Mouse (Mus musculus) brain, embryonic 18.5 days (tissue): ENCODE results near the gene Nans.

ENCODE experiments used
- DNase-seq: peaks from one replicate; pipeline ENCODE4 v3.0.0-alpha.2; 2012; ENCODE audit warnings: low read depth, low spot score

The Nans gene

DNA sequence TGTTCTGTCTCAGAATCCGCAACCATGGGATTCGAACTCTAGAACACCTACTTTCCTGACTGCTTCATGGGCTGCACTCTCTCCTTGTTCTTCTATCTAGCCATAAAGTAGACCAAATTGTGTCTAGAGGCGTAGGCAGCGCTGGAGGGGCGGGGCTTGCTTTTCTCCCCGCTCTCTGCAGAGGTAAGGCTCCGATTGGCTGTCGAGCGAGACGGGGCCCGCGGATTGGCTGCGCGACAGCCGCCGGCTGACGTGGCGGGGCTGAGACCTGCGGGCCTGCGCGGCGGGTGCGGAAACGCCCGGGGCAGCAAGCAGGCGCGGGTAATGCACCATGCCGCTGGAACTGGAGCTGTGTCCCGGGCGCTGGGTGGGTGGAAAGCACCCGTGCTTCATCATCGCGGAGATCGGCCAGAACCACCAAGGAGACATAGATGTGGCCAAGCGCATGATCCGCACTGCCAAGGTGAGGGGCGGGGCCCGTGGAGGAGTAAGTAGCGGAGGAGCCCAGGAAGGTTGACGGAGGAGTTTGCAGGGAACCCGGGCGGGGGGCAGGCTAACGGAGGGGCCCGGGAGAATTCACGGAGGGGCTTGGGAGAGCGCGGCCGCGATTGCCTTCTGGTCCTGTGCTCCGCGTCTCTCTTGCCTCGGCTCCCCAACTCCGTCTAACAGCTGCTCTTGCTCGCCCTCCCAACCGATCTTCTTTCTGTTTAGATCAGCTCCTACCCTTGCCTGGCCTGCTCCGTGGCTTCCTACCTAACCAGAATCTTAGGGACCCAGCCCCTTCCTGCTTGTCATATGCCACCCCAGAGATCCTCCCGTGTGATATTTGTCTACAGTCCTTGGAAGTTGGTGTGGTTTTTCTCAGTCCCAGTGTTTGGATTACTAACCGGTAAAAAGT lies at the start of gene Nans:
Gene Nans, plus strand, starts transcription at position 221 of the 898 bp plus-strand sequence.
- peak; percentile 89 for DNase-seq

DNA sequence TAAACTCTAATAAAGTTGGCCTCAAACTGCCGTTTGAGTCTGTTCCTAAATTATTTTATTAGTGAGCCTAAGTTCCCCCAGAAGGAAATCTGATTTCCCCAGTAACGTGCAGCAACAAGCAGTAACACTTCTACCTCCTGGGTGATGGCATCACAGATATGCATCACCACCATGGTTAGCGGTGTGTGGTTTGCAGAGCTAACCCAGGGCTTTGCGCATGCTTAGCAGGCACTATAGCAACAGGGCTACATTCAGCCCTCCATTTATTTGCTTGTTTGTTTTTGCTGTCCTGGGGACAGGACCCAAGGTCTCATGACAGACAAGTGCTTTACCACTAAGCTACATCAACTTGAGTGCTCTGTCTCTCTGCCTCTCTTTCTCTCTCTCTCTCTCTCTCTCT lies 46.5 kb upstream of the Nans start:
- no peak for DNase-seq

DNA sequence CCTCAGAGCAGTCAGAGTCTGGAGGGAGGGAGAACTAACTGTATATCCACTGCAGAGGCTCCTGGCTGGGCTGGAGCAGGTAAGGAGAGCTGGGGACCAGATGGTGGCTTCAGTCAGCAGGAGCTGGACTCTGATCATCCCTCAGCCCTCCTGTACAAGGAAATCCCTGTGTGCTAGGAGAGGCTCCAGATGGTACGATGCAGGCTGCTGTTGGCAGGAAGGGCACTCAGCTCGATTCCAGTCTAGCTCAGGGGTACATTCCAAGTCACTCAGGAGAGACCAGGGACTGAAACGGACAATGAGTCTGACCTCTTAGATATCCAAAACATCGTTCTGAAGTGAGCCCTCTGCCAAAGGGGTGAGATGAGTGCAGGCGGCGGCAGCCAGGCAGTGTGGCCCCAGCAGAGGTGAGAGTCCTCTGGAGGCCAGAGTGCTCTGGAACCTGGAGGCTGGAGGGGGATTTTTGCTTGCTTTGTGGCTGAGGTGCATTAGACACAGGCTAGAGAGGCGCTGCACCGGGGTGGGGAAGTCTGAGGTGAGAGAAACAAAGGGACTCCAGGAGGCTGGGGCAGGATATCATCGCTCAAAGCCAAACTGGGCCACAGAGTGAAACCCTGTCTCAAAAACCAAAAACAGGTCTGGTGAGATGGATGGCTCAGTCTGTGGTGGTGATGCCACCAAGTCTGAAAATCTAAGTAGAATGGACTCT lies 43.7 kb upstream of the Nans start:
- no peak for DNase-seq

DNA sequence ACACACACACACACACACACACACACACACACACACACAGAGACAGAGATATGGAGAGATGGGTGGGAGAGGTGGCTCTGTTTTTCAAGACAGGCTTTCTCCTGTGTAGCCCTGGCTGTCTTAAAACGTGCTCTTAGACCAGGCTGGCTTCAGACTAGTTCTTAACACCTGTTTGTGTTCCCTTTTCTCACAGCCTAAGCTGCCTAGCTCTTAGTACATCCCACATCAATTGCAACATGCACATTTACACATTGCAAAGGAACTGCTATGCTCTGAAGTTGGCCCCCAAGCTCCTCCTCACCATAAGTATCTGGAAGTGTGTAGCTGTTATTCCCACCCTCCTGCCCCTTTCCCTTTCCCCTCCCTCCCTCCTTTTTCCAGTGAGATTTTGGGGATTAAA lies 41.6 kb upstream of the Nans start:
- no peak for DNase-seq

DNA sequence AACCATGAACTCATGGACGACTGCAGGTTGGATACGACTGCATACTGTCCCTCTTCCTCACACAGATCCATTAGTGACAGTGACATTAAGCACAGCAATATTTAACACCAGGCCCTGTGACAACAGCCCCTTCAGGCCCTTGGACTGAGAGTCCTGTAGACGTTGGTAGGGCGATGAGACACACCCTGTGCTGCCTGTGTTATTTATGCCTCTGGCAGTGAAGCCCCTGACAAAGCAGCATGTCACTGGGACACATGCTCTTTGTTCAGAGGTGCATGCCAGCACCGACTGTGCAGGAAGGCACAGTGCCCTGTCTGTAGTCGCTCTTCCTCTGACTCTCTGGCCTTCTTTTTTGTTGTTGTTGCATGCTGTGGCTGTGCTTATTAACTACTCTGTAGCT lies 40.2 kb upstream of the Nans start:
- DNase-seq = no peak

DNA sequence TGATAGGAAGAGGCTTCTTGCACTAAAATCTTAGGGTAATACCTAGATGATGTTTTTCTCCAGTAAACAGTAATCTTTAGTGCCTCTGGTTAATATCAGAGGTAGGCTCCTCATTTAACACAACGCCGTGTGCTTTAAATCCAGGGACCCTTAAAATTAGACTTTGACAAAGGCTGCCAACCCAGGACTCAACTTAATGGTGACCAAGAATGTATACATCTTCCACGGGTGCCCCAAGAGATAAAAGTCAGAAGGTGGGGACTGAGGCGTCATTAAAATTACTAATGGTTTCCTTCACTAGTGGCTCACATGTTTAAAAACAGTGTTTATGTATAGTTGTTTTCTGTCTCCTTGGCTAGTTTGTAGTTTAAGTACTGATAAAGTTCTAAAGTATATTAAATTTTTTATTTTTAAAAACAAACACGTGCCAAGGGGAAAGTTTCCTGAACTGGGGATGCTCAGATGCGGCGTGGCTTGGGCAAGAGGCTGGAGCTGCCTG lies 39.0 kb upstream of the Nans start:
- no peak for DNase-seq

DNA sequence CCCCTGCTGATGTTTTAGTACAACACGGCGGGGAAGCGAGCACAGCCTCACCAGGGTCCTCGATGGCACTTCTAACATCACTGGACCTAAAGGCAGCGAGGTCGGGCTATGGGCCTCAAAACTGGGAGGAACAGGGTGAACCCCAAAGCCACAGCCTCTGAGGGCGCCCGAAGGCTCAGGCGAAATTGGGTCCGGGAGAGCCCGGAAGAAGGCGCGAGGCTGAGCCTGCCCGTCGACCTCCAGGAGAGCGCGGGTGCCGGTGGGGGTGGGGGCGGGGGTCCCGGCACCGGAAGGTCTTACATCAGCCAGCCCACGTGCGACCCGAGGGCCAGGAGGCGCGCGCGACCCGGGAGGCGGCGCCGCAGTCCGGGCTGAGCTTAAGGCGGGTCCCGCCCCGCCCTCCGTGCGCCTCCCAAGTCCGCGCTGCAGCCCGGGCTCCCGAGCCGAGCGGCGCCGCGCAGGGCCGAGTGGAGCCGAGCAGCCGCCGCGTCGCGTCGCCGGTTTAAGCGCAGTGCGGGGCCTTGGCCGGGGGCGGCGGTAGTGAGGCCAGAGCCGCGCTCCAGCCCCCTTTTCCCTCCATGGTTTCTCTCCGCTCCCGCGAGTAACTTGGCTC lies 38.4 kb upstream of the Nans start, which contains the start of gene Anp32b:
Gene Anp32b, plus strand, starts transcription at position 384 of the 613 bp plus-strand sequence.
- DNase-seq = peak; percentile 72

DNA sequence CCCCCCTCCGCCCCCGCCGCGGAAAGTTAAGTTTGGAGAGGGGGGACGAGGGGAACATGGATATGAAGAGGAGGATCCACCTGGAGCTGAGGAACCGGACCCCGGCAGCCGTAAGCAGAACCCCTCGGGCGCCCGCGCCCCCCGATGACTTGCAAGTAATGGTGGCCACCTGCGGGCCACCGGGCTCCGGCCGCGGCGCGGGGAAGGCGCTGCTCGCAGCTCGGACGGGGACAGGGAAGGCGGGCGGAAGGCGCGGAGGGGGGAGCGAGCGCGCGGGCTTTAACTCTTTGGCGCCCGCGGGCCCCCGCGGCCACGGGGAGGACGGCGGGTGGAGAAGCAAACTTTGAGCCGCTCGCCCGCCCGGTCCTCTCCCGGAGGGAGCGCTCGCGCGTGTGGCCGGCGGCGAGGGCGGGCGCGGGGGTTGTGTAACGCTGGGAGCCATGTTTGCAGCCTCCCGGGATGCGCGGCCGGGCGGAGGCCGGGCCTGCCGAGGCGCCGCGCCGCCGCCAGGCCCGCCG lies 37.7 kb upstream of the Nans start:
- no peak for DNase-seq

DNA sequence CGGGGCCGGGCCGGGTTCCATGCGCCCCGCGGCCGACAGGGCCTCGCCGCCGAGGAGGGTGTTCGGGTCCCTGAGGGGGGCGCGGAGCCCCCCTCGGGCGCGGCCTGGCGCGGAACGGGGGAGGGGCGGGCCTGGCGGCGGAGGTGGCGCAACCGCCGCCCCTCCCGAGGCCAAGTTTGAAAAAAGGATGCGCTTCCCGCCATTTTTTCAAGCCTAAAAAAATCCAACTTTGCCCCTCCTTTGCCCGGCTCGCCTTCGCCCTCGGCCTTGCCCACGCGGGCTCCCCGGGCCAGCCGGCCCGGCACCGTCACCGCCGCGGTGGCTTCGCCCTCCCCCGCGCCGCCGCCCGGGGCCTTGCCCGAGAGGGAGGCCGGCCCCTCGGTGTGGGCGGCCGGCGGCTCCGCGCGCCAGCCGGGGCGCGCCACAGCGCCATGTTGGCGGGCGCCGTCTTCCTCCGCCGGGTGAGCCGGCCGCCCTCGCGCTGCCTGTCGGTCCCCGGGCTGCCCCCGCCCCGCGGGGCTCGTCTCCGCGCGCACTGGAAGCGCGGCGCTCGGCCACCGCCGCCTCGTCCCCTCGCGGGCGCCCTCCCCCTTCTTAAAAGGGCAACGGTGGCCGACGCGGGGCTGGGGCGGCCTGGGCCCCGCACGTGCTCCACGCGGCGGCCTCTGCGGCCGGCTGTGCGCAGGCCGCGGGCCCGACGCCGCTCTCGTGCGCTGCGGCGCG lies 37.1 kb upstream of the Nans start:
- no peak for DNase-seq

DNA sequence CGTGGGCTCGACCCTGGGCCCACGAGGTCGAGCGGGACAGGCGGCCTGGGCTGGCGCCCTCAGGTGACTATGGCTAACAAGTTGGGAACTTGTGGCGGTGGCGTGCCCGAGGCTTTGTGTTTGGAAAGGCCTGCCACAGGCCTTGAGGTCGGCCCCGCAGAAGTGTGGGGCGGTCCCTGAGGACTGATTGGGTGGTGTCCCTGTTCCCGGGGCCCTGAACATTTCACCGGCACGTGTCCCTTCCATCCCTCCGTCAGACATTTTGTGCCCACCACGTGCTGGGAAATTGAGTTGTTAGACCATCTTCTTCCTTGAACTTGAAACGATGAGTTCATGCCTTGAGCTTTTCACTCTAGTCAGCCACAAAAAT lies 36.6 kb upstream of the Nans start:
- DNase-seq = no peak

DNA sequence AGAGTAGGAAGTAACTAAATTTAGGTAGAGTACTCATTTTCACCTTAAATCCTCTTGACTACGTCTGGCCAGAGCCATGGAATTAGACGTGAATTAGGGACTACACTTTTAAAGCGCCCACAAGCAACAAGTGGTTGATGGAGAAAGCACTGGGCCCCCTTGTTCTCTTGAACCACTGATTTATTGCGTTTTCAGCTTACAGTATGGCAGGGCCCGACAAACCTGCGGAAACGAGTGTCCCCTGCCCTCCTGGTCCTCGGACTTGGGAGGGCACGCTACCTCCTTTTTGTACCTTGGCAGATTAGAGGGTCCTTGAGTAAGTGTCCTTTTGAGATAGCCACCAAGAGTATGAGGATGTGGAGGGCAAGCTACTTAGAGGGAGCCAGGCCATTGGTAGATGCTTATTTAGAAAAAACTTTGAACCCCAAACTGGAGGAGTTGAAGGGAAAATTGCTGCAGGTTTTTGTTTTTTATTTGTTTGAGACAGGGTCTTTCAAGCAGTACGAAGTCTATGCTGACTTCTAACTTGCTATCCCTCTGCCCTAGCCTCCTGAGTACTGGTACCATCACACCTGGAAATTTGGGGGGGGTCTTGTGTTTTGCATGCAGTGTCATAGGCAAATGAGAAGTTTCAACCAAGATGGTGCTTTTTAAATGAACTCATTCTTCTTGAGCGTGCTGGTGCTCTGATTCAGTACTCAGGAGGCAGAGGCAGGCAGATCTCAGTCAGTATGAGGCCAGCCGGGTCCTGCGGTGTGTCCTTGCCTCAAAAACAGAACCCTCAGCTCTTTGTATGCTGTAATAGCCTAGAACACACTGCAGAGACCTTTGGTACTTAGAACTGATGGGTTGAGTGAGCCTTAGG lies 36.0 kb upstream of the Nans start:
- no peak for DNase-seq

DNA sequence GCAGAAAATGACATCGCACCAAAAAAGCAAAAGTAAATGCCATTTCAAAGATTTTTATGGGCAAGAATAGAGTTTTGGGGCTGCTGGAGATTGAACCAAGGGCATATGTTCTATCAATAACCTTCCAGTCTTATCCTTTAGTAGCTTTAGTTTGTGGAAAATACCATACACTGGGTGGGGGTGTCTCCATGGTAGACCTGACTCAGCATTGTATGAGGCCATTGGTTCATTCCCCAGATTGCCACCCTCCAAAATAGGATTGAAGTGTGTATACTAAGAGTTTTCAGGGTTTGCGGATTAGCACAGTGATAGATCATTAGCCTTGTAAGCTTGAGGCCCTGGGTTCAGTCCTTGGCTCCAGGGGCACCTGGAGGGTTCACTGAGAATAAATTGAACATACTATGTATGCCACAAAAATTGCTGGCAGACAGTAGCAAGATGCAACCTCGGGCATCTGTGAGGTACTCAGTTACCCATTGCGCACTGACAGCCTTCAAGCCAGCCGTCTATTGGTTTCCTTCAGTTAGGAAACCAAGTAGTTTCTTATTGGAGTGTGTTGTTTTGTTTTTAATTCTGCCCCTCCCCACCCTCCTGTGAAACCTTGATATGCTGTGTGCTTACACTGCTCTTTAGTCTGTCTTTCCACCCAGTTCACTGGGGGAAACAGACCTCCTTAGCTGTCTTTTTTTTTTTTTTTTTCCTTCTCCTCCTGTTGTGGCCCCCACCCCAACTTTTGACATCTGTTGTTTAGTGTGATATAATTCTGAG lies 34.8 kb upstream of the Nans start:
- DNase-seq = no peak

DNA sequence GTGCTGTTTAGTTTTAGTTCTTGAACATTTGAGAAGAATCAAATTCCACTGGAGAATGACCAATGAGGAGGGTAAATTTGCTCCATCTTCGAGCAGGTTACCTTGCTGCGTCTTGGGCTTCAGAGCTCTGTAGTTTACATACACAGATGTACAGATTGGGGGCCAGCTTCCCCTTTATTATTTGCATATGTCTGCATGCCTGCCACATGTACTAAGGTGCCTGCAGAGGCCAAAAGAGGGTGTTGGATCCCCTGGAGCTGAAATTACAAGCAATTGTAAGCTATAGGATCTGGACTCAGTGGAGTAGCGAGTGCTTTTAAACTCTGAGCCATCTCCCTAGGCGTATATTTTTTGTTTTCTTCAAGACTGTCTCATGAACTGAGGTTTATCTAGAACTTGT lies 32.3 kb upstream of the Nans start:
- DNase-seq = no peak

DNA sequence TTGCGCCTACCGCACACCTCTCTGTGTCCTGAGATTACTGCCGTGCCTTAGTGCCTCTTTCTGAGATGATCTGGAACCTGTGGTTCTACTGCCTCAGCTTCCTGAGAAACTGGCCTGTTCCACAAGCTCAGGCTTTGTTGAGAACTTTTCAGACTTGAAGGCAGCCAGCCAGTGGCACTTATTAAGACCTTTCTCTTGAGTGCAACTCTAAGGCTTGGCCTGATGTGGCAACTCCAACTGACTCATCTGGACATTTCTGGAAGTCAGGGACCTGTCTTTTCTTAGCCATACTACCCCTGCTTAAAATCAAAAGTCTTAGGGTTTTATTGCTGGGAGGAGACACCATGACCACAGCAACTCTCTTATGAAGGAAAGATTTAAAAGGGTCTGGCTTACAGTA lies 31.9 kb upstream of the Nans start:
- DNase-seq = no peak

DNA sequence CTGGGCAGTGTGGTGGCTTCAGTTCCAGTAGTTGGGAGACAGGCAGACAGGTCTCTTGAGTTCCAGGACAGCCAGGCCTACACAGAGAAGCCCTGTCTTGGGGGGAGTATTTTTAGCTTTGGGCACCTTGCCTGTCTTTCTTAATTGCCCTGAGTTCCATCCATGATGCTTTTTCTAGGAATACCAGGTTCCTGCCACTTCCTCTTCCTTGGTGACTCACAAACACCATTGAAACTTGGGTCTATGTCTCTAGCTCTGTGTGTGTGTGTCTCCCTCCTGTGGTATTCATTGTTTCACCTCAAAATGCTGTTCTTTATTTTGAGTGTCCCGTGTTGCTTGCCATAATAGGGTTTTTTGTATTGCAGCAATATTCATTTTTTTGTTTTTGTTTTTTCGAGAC lies 30.6 kb upstream of the Nans start:
- no peak for DNase-seq

DNA sequence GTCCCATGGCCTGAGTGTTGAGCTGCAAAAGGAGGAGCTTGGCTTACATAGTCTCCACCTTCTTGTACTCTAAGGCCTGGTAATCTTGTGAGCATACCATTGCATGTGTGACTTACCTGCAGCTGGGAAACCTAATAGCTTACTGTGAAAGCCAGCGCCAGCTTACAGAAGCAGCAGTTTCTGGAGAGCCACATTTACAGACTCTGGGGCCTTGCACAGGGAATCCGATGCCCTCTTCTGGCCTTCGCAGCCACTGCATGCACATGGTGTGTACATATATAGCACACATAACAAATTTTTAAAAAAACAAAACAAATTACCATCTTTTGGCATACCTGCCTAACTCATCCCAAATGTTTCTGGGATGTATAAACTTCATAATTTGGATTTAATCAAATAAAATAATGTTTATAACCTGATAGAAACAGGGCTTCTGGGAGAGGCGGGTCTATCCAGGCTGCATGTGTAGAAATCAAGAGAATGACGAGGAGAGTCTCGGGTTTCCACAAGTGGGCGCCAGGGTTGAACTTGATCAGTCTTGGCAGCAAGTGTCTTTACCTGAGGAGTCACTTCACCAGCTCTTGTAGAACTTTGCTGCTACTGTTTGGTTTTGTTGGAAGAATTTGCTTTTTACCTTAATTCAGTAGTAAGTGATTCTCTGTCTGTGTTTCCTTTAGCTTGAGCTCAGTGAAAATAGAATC lies 25.8 kb upstream of the Nans start:
- DNase-seq = no peak

DNA sequence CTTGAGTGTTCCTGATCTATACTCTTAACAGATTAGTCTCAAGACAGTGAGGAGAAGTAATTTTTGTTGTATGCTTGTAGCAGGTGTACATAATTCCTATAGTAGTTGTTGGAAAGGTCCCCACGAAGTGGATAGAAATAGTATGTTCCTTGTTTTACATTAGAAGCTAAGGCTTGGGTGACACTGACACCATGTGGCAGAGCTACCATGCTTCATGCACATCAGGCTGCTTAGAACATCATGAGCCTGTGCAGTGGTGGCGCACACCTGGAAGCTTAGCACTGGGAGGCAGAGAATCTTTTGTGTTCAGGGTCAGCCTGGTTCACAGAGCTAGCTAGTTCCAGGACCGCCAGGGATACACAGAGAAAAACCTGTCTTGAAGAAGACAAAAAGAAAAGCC lies 23.3 kb upstream of the Nans start:
- DNase-seq = no peak

DNA sequence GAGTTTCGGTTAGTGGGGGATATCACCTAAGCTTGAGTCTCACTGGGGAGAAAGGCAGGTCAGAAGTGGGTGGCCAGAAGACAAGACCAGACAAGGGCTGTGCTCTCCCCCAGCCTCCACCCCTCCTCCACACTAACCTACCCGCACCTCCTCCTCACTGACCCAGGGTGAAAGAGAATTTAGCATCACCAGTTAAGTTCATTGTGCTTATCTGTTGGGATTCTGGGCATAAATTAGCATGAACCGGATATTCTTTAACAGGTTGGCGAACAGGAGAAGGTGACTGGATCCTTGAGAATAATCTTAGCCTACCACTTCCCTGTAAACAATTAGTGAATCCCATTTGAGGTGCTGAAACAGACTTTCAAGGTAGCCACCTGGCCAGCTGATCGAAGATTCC lies 13.9 kb upstream of the Nans start:
- no peak for DNase-seq

DNA sequence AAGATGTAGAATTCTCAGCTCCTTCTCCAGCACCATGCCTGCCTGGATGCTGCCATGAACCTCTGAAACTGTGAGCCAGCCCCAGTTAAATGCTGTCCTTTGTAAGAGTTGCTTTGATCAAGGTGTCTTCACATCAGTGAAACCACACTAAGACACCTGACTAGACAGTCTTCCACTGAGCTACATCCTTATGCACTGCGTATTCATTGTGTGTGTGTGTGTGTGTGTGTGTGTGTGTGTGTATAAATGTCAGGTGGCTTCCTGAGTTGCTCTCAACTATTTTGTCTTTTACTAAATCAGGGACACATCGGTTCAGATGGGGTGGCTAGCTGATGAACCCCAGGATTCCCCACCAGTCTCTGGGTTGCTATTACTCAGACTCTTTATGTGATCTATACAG lies 10.0 kb upstream of the Nans start:
- no peak for DNase-seq
